Mouse (Mus musculus) monocyte, adult 2 months (primary cell): ENCODE results near the gene Nr1d2.
"Not testable (repeated sequence)": the region's sequence is repeated elsewhere in the genome, so short reads cannot be mapped to it uniquely, and the experiment has no call there.

Source experiments
- DNase-seq, 2 experiments: peaks; one replicate each; pipeline ENCODE4 v3.0.0; 2022; ENCODE audit warnings: low spot score in 2 of 2, low read depth in 1 of 2

Gene Nr1d2

DNA sequence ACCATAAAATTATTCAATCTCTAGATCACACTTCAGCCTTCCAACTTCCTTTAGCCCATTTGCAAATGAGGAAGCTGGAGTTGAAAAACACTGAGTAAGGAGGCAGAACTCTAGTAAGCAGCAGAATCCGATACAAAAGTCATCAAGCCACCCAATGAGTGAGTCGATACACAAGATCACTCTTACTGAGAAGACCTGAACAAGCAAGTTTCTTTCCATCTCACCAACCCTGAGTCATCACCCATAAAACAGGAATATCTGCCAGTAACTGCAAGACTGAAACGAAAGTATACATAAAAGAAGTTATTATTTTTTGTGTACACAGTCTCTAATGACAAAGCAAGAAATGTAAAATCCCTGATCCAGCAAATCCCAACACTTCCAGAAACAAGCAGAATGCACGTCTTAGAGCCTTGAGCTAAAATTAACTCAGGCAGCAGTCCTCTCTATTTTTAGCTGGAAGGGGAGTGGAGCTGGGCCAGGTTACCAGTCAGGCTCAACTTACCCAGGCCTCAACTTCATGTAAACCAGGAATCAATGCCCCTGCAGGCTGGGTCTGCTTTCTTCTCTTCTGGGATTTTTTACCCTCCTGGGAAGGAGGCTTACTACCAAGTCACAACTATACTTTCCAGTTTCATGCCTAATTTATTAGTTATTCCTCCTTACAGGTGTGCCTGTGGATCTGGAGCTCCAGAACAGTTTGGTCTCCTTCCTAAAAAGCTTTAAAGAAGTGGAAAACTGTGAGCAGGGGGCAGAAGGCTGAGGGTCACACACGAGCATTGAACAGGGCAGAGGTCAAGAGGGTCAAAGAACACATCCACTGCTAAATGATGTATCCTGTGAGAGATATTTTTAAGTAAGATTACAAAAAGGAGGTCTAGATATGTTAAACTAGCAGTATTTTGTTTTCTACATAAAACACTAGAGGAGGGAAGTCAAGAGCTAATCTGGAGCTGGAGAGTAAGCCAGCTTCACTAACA is 4.7 kb downstream of the Nr1d2 start:
- DNase-seq, result peak in 1 of 2 experiments; percentile 16

DNA sequence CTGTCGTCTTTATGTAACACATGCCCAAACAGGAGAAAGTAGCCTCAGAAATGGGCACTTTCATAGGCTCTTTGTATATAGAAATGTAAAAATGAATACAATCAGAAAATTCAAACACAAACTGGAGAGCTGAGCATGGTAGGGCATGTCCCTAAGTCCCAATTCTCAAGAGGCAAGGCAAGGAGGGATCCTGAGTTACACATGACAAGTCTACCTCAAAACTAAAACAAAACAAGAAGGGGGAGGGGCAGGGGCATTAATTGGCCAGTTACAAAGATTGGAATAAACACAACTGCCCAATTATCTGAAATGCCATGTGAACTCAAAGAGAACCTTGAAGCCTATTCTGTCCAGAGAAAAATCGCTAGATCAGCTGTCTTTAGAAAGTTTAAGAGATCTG is 5.9 kb downstream of the Nr1d2 start:
- DNase-seq, result no peak

DNA sequence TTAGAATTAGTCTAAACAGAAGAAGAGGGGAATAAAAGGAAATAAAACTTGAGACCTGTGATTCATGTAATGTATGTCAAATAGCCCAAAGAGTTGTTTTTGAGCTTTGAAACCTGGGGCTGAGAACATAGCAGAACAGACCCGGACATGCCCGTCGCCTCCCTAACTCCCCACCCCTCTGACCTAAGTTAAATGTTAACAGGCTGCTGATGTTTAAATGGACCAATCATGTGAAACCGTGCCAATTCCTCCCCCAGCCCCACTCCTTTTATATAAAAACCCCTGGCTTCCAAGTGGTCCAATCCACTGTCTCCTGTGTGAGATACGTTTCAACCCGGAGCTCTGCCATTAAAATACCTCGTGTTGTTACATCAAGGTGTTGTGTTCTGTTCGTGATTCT is 7.1 kb downstream of the Nr1d2 start:
- DNase-seq, result not testable (repeated sequence)

DNA sequence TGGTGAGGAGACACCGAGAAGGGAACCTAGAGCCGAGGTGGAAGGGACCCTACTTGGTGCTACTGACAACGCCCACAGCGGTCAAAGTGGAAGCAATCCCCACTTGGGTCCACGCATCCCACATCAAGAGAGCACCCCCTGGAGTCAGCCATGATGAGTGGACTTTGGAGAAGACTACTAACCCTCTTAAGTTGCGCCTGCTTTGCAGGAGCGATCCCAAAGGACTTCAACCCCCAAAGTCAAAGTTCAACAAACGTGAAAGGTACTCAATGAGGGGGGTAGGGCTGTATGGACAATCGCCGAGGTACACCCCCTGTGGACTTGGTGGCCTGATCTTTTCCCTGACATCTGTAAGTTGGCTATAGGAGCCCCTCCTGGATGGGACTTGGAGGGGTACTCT is 9.2 kb downstream of the Nr1d2 start:
- not testable (repeated sequence) for DNase-seq

DNA sequence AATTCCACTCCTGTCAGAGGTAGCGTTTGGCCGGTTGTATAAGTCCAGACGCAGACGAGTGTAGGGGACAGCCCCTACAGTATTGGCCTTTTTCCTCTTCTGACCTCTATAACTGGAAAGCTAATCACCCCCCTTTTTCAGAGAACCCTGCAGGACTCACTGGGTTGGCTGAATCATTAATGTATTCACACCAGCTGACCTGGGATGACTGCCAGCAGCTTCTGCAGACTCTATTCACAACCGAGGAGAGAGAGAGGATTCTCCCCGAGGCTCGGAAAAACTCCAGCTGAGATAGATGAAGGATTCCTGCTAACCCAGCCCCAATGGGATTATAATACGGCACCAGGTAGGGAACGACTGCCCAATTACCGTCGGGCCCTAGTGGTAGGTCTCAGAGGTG is 12.7 kb downstream of the Nr1d2 start:
- not testable (repeated sequence) for DNase-seq

DNA sequence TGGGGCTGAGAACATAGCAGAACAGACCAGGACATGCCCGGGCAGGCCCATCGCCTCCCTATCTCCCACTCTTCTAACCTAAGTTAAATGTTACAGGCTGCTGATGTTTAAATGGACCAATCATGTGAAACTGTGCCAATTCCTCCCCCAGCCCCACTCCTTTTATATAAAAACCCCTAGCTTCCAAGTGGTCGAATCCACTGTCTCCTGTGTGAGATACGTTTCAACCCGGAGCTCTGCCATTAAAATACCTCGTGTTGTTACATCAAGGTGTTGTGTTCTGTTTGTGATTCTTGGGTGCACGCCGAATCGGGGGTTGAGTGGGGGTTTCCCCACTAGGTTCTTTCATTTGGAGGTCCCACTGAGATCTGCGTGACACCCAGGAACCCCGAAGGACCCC is 13.5 kb downstream of the Nr1d2 start:
- not testable (repeated sequence) for DNase-seq

DNA sequence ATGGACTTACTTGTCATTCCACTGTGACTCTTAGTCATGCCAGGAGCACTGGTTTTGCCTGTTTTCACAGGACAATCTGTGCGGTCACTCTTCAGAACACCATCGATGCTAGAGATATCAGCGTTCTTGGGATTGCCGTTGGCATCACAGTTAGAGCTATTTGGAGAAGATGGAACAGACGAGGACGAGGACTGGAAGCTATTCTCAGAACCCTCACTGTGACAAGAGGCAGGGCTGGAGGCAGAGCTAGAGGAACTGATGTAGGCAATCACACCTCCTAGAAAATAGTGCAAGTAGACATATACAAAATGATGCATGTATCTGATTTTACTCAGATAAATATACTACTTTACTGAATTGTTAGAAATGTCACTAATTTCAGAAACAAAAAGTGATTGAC is 16.9 kb downstream of the Nr1d2 start:
- no peak for DNase-seq

DNA sequence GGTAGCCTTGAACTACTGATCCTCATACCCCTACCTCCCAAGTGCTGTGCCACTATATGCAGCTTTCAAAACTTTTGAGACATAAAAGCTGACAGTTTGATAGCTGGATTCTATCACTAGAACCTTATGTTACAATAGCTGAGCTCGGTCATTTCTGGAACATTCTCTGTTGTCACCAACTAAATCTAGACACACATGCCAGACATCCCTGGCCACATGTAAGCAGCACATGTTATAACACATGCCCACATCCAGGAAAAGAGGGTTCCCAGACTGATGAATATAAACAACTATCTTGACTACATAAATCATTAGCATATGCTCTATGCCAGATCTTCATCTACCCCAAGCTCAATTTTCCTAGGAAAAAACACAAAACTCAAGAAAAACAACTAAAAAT is 21.8 kb downstream of the Nr1d2 start:
- no peak for DNase-seq

DNA sequence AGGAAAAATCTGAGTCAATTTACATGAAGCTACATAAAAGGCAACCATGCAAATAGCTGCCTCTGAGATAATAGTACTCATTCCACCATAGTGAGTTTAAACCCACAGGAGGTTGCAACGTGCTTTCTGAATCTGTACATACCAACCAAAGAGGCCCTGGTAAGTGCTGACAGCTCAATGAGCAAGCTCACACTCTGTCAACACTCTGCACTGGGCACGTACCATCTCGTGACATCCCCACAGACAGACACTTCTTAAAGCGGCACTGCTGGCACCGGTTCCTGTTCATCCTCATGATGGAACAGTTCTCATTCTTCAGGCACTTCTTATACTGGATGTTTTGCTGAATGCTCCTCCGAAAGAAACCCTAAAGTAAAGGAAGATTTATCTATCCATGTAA is 22.5 kb downstream of the Nr1d2 start:
- DNase-seq, result no peak

DNA sequence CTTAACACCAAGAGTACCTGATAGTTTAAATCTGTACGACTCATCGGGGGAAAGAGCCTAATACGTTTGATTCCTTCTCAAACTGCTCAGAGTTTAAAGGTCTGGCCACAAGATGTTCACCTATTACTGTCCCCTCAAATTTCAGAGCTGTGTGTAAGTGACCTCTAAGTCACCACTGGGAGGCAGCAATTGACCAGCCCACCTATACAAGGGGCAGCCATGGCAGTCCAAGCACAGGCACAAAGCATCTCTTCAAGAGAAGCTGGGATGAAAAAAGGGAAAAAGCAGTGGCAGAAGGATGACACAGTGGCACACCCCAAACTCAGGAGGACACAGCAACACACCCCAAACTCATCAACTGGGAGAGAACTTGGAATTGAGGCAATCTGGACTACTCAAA is 28.1 kb downstream of the Nr1d2 start:
- DNase-seq, result no peak

DNA sequence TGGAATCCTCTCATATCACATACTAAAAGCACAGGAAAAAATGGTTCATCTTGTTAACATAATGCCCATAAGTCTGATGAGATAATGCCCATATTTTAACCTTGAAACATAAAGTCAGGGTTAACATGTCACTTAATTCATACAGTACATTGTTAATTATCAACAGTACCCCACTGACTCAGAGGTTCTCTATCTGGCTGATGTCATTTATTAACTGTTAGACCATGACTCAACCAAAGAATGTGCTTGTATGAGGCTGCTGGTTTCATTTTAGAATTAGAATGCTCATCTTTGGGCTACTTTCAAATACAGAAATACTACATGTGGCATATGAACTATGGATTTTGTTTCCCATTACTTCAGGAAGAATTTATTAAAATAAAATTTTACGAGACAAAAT is 34.6 kb downstream of the Nr1d2 start:
- DNase-seq, result not testable (repeated sequence)

DNA sequence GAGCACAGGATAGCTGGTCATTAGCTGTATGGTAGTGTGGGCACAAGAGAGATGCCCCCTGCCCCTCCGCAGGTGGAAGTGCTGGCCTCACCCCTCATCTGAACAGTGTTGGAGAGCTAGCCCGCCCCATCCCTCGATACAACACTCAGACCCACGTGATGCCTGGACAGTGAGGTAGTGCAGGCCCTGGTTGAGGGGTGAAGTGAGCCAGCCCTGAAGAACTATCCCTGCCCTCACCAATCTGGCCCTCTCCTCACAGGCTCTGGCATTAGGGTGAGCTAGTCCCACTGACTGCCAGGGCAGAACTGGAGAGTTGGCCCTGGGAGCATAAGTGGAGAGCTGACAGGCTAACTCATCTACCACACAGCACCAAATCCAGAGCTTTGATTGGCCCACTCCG is 37.5 kb downstream of the Nr1d2 start:
- no peak for DNase-seq

DNA sequence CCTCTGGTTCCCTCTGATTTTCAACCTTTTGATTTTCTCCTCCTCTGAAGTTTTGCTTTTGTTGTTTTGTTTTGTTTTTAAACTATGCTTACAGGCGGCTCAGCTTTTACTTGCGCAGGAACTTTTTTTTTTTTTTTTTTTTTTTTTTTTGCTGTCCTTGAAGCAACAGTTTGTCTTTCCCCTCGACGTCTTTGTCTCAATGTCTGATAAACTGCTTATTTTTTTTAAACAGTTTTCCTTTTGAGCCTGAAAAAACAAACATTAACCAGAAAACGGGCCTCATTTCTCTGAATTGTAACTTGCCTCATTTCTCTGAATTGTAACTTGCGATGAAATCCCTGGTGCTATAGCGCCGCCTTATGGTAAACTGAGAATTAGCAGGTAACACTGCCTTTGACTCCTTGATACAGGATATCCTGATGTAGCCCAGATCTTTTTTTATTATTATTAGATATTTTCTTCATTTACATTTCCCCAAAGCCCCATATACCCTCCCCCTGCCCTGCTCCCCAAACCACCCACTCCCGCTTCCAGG is 52.0 kb downstream of the Nr1d2 start:
- DNase-seq, result no peak

DNA sequence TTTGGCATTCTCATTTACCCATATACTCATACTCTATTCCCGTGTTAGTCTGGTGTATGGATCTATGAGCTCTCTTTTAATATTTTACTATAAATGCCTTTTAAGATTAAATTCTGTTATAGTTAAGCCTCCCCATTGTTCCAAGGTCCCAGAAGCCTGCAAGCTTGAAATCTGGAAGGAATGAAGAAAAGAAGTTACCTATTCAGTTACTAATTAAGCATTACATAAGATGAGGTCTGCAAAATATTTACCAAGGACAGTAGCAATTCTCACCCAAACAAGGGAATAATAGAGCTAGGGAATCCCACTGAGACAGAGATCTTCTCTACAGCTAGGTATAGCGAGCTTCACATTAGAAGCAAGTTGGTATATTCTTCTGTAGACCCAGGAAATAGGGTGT is 61.4 kb downstream of the Nr1d2 start:
- not testable (repeated sequence) for DNase-seq

DNA sequence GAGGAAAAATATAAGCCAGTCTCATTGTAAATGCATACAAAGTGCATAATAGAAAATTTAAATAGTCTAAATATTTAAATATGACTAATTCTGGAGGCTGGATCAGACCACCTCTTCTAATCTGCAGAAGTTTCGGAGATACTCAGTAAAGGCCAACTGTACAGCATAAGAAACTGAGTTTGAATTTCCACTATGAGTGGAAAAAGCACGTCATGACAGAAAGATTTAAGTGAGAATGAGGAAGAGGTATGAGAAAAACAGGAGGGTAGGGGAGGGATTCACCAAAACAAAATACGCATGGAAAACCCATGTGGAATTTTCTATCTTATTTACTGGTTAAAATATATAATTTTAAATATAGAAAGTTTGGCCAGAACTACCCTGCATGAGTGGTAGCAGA is 71.3 kb downstream of the Nr1d2 start:
- no peak for DNase-seq

DNA sequence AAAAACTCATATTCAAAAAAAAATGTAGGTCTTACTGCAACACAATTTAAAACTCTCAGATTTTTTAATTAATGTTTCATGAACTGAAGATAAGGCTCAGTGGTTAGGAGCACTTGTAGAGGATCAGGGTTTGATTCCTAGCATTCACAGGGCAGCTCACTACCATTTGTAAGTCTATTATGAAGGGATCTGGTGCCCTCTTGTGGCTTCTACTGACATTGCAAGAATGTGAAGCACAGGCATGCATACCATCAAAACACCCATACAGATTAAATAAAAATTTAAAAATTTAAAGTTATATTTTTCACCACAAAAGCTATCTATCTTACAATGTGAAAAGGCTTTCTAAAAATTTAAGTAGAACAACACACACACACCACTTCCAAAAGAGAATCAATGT is 71.9 kb downstream of the Nr1d2 start:
- DNase-seq, result peak in 1 of 2 experiments; percentile 8
